Mouse (Mus musculus): Measurements from ENCODE around the gene 4930596D02Rik. TPM values are rescaled to one million over a fixed set of nuclear protein-coding genes. Genes with fewer than 3 reads are reported as not detected.

The 4930596D02Rik gene
- polyA plus RNA-seq (2016; fragmentation: Nextera tagmentation; extraction: Ambion mirVana), result not detected in 2 replicates

GRCm38 (mm10) chr14:35811878-35812277 lies at the start of gene 4930596D02Rik:
4930596D02Rik (minus strand) TSS chr14:35811978.
- H3K27ac ChIP-seq, result no peak within 1 kb of the TSS
- H3K9ac ChIP-seq, result no peak within 1 kb of the TSS
- no peaks in the 10 kb centered on the region for H3K36me3 ChIP-seq
- WGBS, result 79% methylated on average over 4 of the region's 4 CpGs
- no peaks in the 10 kb centered on the region for H3K27me3 ChIP-seq
- ATAC-seq (ENCODE audit: insufficient number of reproducible peaks, insufficient read depth, low FRiP score, low TSS enrichment), result no peak
- no peaks in the 10 kb centered on the region for H3K9me3 ChIP-seq
- no peak within 1 kb of the TSS for H3K4me3 ChIP-seq
- no peaks in the 10 kb centered on the region for H3K4me1 ChIP-seq
- no peak within 1 kb of the TSS for H3K4me2 ChIP-seq (replicated peaks)

GRCm38 (mm10) chr14:35853254-35853653 lies 41.5 kb upstream of the 4930596D02Rik start:
- Histone ChIP-seq H3K4me3 (no peak overlapping the region), H3K4me1 (no peaks in the 10 kb centered on the region), H3K36me3 (no peaks in the 10 kb centered on the region), H3K27me3 (no peaks in the 10 kb centered on the region), H3K9ac (no peak overlapping the region), H3K4me2 (replicated peaks) (no peak overlapping the region), H3K9me3 (no peaks in the 10 kb centered on the region), H3K27ac (no peak overlapping the region)
- ATAC-seq (ENCODE audit: insufficient number of reproducible peaks, insufficient read depth, low FRiP score, low TSS enrichment), result no peak
- 82% methylated on average over 1 of the region's 1 CpGs for WGBS

- Histone ChIP-seq H3K9me3 (no peaks in the 10 kb centered on the region), H3K27ac (no peak overlapping the region), H3K4me1 (no peaks in the 10 kb centered on the region), H3K36me3 (no peaks in the 10 kb centered on the region), H3K4me2 (replicated peaks) (no peak overlapping the region), H3K4me3 (no peak overlapping the region), H3K27me3 (no peaks in the 10 kb centered on the region), H3K9ac (no peak overlapping the region)
- ATAC-seq (ENCODE audit: insufficient number of reproducible peaks, insufficient read depth, low FRiP score, low TSS enrichment), result no peak
- WGBS, result 52% methylated on average over 6 of the region's 6 CpGs
Observed at GRCm38 (mm10) chr14:35845271-35845670, 33.5 kb upstream of the 4930596D02Rik start.

GRCm38 (mm10) chr14:35842111-35842721 lies 30.4 kb upstream of the 4930596D02Rik start:
- Histone ChIP-seq H3K9me3 (no peaks in the 10 kb centered on the region), H3K4me1 (no peaks in the 10 kb centered on the region), H3K27ac (no peak overlapping the region), H3K4me3 (no peak overlapping the region), H3K4me2 (replicated peaks) (no peak overlapping the region), H3K36me3 (no peaks in the 10 kb centered on the region), H3K9ac (no peak overlapping the region), H3K27me3 (no peaks in the 10 kb centered on the region)
- WGBS, result 88% methylated on average over 7 of the region's 7 CpGs
- no peak for ATAC-seq (ENCODE audit: insufficient number of reproducible peaks, insufficient read depth, low FRiP score, low TSS enrichment)

- H3K4me2 ChIP-seq (replicated peaks), result no peak overlapping the region
- no peaks in the 10 kb centered on the region for H3K9me3 ChIP-seq
- H3K4me3 ChIP-seq, result no peak overlapping the region
- H3K9ac ChIP-seq, result no peak overlapping the region
- no peaks in the 10 kb centered on the region for H3K36me3 ChIP-seq
- 68% methylated on average over 3 of the region's 3 CpGs for WGBS
- no peak overlapping the region for H3K27ac ChIP-seq
- no peak for ATAC-seq (ENCODE audit: insufficient number of reproducible peaks, insufficient read depth, low FRiP score, low TSS enrichment)
- H3K27me3 ChIP-seq, result no peaks in the 10 kb centered on the region
- no peaks in the 10 kb centered on the region for H3K4me1 ChIP-seq
Observed at GRCm38 (mm10) chr14:35792656-35793213, 19.0 kb downstream of the 4930596D02Rik start.

GRCm38 (mm10) chr14:35780033-35780432 lies 31.7 kb downstream of the 4930596D02Rik start:
- H3K4me1 ChIP-seq, result no peaks in the 10 kb centered on the region
- no peak overlapping the region for H3K27ac ChIP-seq
- no peaks in the 10 kb centered on the region for H3K9me3 ChIP-seq
- H3K27me3 ChIP-seq, result no peaks in the 10 kb centered on the region
- no peak overlapping the region for H3K4me2 ChIP-seq (replicated peaks)
- H3K4me3 ChIP-seq, result no peak overlapping the region
- H3K36me3 ChIP-seq, result no peaks in the 10 kb centered on the region
- 77% methylated on average over 3 of the region's 3 CpGs for WGBS
- no peak overlapping the region for H3K9ac ChIP-seq
- ATAC-seq (ENCODE audit: insufficient number of reproducible peaks, insufficient read depth, low FRiP score, low TSS enrichment), result no peak

- H3K4me3 ChIP-seq, result no peak overlapping the region
- H3K27ac ChIP-seq, result no peak overlapping the region
- ATAC-seq (ENCODE audit: insufficient number of reproducible peaks, insufficient read depth, low FRiP score, low TSS enrichment), result no peak
- H3K4me1 ChIP-seq, result no peaks in the 10 kb centered on the region
- H3K27me3 ChIP-seq, result no peaks in the 10 kb centered on the region
- H3K36me3 ChIP-seq, result no peaks in the 10 kb centered on the region
- WGBS, result 77% methylated on average over 1 of the region's 1 CpGs
- no peak overlapping the region for H3K9ac ChIP-seq
- H3K9me3 ChIP-seq, result no peaks in the 10 kb centered on the region
- H3K4me2 ChIP-seq (replicated peaks), result no peak overlapping the region
Observed at GRCm38 (mm10) chr14:35773306-35773705, 38.5 kb downstream of the 4930596D02Rik start.

Measured in embryonic facial prominence, embryonic 12.5 days (tissue).